Mouse (Mus musculus) midbrain, embryonic 12.5 days (tissue): ENCODE results near the gene Tmem52. TPM values are rescaled to one million over a fixed set of nuclear protein-coding genes. Genes with fewer than 3 reads are reported as not detected.
"Not testable (repeated sequence)": the region's sequence is repeated elsewhere in the genome, so short reads cannot be mapped to it uniquely, and the experiment has no call there.

Source experiments
- ATAC-seq: fragments of 200-750 bp; cut with Nextera tagmentation; 2 replicates; pipeline ENCODE4 v1.8.0; 2017; ENCODE audit warnings: low read depth, moderate TSS enrichment, moderate library complexity; ENCODE audit not compliant: low FRiP score
- H3K27ac ChIP-seq: fragments of 300-500 bp; sonication (generic); replicated peaks from 2 replicates; pipeline ENCODE4 v1.5.1; 2016; ENCODE audit warnings: mild to moderate bottlenecking
- H3K27me3 ChIP-seq: fragments of 300-500 bp; sonication (generic); 2 replicates; pipeline ENCODE4 v1.6.1; 2016; ENCODE audit warnings: mild to moderate bottlenecking
- H3K36me3 ChIP-seq: fragments of 300-500 bp; sonication (generic); 2 replicates; pipeline ENCODE4 v1.6.1; 2016
- H3K4me1 ChIP-seq: fragments of 300-500 bp; sonication (generic); 2 replicates; pipeline ENCODE4 v1.6.1; 2016
- H3K4me2 ChIP-seq: fragments of 300-500 bp; sonication (generic); replicated peaks from 2 replicates; pipeline ENCODE4 v1.6.1; 2016; ENCODE audit warnings: mild to moderate bottlenecking, moderate library complexity
- H3K4me3 ChIP-seq: fragments of 300-500 bp; sonication (generic); 2 replicates; pipeline ENCODE4 v1.5.1; 2016; ENCODE audit warnings: mild to moderate bottlenecking
- H3K9ac ChIP-seq: fragments of 300-500 bp; sonication (generic); replicated peaks from 2 replicates; pipeline ENCODE4 v1.6.1; 2016; ENCODE audit warnings: mild to moderate bottlenecking, moderate library complexity
- H3K9me3 ChIP-seq: fragments of 300-500 bp; sonication (generic); 2 replicates; pipeline ENCODE4 v1.6.1; 2016; ENCODE audit warnings: mild to moderate bottlenecking
- WGBS: fragments of 180-500 bp; shearing (Covaris S2); methylation state at CpG from one replicate; pipeline ENCODE4 v1.1.7; 2016; 5-methylcytosine and 5-hydroxymethylcytosine counted together
- polyA plus RNA-seq: library from polyadenylated mRNA; unstranded; fragments of >200 nt; fragmentation: Nextera tagmentation; extraction: Ambion mirVana; gene quantifications from 2 replicates; pipeline ENCODE4 v1.2.1, GENCODE M21; 2016

Gene Tmem52
- polyA plus RNA-seq = 0.20 TPM in 1 of 2 replicates, not detected in the other

DNA sequence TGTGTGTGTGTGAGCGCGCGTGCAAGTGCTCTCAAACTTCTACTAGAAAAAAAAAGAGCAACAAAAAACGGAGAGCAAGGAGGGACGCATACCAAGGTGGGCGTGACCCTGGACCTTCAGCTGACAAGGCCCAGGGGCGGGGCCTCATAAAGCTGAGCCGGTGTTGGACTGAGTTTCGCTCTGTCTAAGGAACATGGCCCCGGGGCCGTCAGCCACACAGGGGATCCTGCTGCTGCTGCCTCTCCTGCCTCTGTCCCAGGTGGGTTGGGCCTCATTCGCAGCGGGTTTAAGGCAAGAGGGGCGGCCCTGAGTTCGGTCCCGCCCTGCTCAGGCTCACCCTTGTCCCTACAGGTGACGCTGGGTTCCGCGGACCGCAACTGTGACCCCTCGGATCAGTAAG, at the start of gene Tmem52:
TSS of gene Tmem52 (plus strand) at position 163 of the 400 bp plus-strand sequence.
- Histone ChIP-seq H3K27me3 (peaks cover 20% of the 10 kb centered on the region), H3K9ac (0 out of 2 replicates have a peak within 1 kb of the TSS, but pooled peaks have one; percentile 39), H3K4me2 (peak within 1 kb of the TSS; percentile 29), H3K4me3 (peak within 1 kb of the TSS; percentile 13; the same call in 1 of the 2 replicates), H3K4me1 (peaks cover 10% of the 10 kb centered on the region; the same call in 1 of the 2 replicates), H3K36me3 (no peaks in the 10 kb centered on the region), H3K27ac (no peak within 1 kb of the TSS), H3K9me3 (no peaks in the 10 kb centered on the region)
- WGBS = 17% methylated on average over 21 of the region's 21 CpGs
- no peak for ATAC-seq

DNA sequence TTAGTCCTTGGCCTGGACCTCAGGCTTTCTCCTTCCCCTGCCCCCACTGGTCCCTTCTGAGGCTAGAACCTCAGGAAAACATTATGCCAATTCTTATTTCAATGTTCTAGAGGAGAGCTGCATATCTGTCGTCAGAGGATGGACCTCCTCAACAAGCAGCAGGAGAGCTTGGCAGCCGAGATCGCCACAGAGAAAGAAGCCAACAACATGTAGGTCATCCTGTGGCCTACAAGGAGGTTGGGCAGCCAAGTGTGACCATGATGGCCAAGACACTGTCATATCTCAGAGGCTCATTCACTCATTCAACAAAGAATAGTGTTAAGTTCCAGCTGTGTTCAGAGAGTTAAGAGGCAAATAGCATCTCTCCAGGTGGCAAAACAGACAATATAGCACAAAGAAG, 48.8 kb upstream of the Tmem52 start:
- Histone ChIP-seq H3K4me2 (no peak overlapping the region), H3K9me3 (no peaks in the 10 kb centered on the region), H3K27me3 (no peaks in the 10 kb centered on the region), H3K4me1 (no peaks in the 10 kb centered on the region), H3K27ac (no peak overlapping the region), H3K4me3 (no peak overlapping the region), H3K36me3 (peaks cover 9% of the 10 kb centered on the region; the same call in 1 of the 2 replicates), H3K9ac (no peak overlapping the region)
- 92% methylated on average over 3 of the region's 3 CpGs for WGBS
- ATAC-seq = no peak

DNA sequence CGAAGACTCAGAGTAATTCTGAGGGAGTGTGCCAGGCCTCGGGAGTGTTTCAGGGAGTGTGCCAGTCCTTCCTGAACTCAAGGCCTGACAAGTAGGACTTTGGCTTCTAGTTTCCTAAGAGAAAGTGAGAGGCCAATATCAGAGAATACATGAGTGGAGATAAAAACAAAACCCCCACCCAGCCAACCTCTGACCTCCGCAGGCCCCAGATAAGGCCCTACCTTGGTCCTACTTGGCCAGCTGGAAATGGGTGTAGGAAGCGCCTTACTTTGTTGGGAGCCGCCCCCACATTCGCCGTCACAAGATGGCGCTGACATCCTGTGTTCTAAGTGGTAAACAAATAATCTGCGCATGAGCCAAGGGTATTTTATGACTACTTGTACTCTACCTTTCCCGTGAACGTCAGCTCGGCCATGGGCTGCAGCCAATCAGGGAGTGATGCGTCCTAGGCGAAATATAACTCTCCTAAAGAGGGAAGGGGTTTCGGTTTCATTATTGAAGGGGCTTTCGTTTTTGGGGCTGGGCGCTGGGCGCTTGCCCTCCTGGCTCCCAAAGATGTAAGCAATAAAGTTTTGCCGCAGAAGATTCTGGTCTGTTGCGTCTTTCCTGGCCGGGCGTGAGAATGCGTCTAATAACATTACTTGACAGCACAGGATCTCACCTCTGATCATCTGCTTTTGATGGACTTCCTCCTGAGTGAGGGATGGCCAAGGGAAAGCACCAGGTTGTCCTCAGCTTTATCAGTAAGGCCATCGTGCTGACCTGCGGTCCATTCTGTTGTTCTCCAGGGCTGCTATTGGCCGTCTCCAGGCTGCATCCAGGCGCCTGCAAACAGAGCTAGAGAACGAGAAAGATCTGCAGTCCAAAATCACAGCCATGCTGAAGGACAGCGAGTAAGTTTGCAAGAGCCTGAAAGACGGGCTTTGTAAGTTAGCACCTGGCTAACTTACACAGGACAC, 47.2 kb upstream of the Tmem52 start:
- not testable (repeated sequence) for H3K27ac ChIP-seq, H3K4me2 ChIP-seq, H3K27me3 ChIP-seq, H3K4me1 ChIP-seq, H3K9me3 ChIP-seq, ATAC-seq, H3K36me3 ChIP-seq, H3K4me3 ChIP-seq, H3K9ac ChIP-seq
- WGBS = 88% methylated on average over 21 of the region's 30 CpGs

DNA sequence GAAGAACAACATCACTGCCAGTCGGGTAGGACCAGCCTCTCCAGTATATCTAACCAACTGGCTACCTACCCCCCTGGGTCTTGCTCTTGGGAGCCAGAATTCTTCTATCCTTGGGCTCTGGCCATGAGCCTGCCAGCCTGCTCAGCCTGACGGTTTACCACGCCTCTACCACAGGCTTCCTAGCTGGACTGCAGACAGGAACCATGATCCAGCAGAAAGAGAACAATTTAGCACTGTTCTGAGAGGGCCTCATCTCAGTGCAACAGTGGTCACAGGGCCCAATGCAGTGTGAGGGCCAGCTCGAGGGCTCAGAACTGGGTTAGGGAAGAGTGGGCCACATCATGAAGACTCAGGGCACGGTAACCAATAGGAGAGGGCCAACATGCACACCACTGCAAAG, 44.9 kb upstream of the Tmem52 start:
- Histone ChIP-seq H3K27me3 (no peaks in the 10 kb centered on the region), H3K4me1 (no peaks in the 10 kb centered on the region), H3K4me3 (no peak overlapping the region), H3K9ac (no peak overlapping the region), H3K36me3 (peaks cover 9% of the 10 kb centered on the region; the same call in 1 of the 2 replicates), H3K4me2 (no peak overlapping the region), H3K9me3 (no peaks in the 10 kb centered on the region), H3K27ac (no peak overlapping the region)
- no peak for ATAC-seq
- WGBS = 93% methylated on average over 5 of the region's 5 CpGs

DNA sequence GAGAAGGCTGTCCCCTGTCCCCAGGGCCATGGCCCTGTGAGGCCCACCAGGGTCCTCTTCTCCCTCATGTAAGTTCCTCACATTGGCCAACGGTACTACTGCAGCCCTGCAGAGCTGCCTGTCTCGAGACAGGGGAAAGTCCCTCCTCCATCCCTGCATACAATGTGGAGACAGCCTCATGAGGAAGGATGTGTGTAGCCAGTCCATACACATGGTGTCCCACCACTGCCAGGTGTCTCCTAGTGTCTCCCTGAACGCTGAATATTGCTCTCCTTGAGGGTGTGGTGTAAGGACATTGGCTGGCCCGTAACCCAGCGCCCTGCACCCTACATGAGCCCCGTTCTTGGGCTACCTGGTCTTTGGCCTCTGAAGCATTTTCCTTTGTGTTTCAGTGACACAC, 42.6 kb upstream of the Tmem52 start:
- Histone ChIP-seq H3K9me3 (no peaks in the 10 kb centered on the region), H3K27me3 (no peaks in the 10 kb centered on the region), H3K4me2 (no peak overlapping the region), H3K4me3 (no peak overlapping the region), H3K36me3 (no peaks in the 10 kb centered on the region), H3K9ac (no peak overlapping the region), H3K4me1 (no peaks in the 10 kb centered on the region), H3K27ac (no peak overlapping the region)
- 83% methylated on average over 6 of the region's 6 CpGs for WGBS
- ATAC-seq = no peak

DNA sequence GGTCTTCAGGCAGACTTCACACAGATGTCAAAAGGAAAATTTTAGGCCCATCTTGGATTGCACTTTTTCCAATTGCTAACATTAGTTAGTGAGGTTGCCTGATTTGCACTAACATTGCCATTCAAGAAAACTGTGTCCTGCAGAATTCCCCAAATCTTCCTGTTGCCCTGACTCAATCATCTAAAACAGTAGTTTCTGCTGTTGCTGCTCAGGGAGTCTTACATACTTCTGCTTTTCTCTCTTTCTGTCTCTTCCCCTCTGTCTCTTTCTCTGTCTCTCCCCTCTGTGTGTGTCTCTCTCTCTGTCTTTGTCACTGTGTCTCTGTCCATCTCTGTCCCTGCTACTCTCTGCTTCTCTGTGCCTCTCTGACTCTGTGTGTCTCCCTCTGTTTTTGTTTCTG, 40.5 kb upstream of the Tmem52 start:
- Histone ChIP-seq H3K27me3 (no peaks in the 10 kb centered on the region), H3K4me3 (no peak overlapping the region), H3K9ac (no peak overlapping the region), H3K4me1 (no peaks in the 10 kb centered on the region), H3K27ac (no peak overlapping the region), H3K36me3 (no peaks in the 10 kb centered on the region), H3K9me3 (no peaks in the 10 kb centered on the region), H3K4me2 (no peak overlapping the region)
- no peak for ATAC-seq

DNA sequence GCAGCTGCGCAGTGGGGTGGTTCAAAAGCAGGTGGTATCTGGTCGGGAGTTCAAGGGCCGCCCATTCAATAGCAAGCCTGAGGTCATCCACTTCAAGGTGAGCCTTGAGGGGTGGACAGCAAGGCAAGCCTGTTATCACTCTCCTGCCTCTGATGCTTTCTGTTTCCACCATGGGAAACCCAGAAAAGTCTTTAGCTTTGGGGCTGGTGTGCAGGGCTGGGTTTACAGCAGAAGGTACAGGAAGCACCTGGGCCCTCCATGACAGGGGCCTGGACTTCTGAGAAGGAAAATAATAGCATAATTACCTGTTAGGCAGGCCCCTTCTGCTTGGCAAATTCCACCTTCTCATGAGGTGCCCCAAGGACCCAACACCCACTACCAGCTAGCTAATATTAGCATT, 39.7 kb upstream of the Tmem52 start:
- Histone ChIP-seq H3K4me2 (no peak overlapping the region), H3K27ac (no peak overlapping the region), H3K4me3 (no peak overlapping the region), H3K27me3 (no peaks in the 10 kb centered on the region), H3K36me3 (no peaks in the 10 kb centered on the region), H3K9ac (no peak overlapping the region), H3K9me3 (no peaks in the 10 kb centered on the region), H3K4me1 (no peaks in the 10 kb centered on the region)
- WGBS = 93% methylated on average over 3 of the region's 3 CpGs
- no peak for ATAC-seq

DNA sequence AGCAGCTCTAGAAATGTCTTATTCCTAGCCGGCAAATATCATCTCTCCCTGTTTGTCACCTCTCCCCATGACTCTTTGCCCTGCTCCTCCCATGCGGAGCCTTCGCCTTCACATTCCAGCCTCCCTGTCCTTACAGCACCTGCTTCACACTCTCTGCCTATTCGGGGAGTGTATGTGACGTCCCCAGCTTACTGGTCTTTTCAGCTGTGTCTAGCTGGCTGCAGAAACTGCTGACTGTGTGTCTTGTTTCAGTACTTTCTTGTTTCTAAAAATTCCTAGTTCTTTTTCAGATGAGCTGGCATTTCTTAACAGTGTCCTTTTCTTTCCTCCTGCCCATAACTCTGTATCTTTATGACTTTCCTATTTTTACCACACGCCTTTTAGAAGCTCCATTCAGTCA, 36.6 kb upstream of the Tmem52 start:
- Histone ChIP-seq H3K9ac (no peak overlapping the region), H3K4me2 (no peak overlapping the region), H3K4me1 (no peaks in the 10 kb centered on the region), H3K4me3 (no peak overlapping the region), H3K27ac (no peak overlapping the region), H3K36me3 (no peaks in the 10 kb centered on the region), H3K9me3 (no peaks in the 10 kb centered on the region), H3K27me3 (no peaks in the 10 kb centered on the region)
- 88% methylated on average over 6 of the region's 6 CpGs for WGBS
- ATAC-seq = no peak

DNA sequence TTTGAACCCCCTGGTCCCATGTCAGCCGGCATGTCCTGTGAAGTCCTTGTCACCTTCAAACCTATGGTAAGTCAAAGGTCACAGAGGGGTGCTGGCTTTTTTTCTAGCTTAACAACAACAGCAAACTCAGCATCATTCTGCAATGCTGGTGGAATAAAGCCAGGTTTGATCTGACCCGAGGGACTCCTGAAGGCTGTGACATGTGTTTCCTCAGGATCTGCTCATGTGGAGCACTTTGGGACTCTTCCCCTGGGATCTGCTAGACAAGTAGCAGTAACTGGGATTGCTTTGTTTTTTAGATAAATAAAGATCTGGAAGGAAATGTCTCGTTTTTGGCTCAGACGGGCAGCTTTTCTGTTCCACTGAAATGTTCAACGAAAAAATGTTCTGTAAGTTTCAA, 34.9 kb upstream of the Tmem52 start:
- H3K4me3 ChIP-seq = no peak overlapping the region
- no peak overlapping the region for H3K27ac ChIP-seq
- no peak for ATAC-seq
- H3K9me3 ChIP-seq = no peaks in the 10 kb centered on the region
- H3K27me3 ChIP-seq = no peaks in the 10 kb centered on the region
- H3K9ac ChIP-seq = no peak overlapping the region
- no peaks in the 10 kb centered on the region for H3K4me1 ChIP-seq
- no peak overlapping the region for H3K4me2 ChIP-seq
- WGBS = 89% methylated on average over 5 of the region's 5 CpGs
- H3K36me3 ChIP-seq = no peaks in the 10 kb centered on the region

DNA sequence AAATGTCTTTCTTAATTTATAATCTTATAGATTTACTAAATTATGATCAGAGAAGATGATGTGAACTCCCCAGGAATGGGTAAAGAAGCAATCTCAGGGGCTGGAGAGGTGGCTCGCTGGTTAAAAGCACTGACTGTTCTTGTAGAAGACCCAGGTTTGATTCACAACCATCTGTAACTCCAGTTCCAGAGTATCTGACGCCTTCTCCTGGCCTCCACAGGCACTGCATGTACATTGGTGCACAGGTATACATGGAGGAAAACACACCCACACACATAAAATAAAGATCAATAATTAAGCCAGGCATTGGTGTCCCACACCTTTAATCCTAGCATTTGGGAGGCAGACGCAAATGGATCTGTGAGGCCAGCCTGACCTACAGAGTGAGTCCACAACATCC, 26.1 kb upstream of the Tmem52 start:
- ATAC-seq = no peak
- no peak overlapping the region for H3K9ac ChIP-seq
- 81% methylated on average over 3 of the region's 3 CpGs for WGBS
- H3K27me3 ChIP-seq = no peaks in the 10 kb centered on the region
- no peaks in the 10 kb centered on the region for H3K4me1 ChIP-seq
- no peaks in the 10 kb centered on the region for H3K9me3 ChIP-seq
- no peak overlapping the region for H3K4me3 ChIP-seq
- H3K27ac ChIP-seq = no peak overlapping the region
- H3K4me2 ChIP-seq = no peak overlapping the region
- no peaks in the 10 kb centered on the region for H3K36me3 ChIP-seq

DNA sequence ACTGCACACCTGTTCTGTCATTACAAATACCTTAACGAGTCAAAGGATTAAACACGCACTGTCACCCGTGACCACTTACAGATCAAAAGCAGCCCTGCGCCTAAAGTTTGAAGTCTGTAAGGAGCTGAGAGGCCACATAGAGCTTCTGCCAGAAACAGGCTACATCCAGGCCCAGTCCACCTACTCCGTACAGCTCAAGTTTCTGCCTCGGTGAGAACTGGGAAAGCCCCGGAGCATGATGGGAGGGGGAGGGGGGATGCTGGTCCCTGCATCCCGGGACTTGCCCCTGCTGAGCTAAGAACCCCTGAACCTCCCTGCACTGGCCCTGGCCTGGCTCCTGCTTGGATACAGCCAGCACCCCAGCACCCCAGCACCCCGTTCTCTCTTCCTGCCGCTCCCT, 17.3 kb upstream of the Tmem52 start:
- Histone ChIP-seq H3K4me1 (peaks cover 5% of the 10 kb centered on the region; the same call in 1 of the 2 replicates), H3K4me2 (peak overlapping the region; percentile 15; the same call in 1 of the 2 replicates), H3K27ac (no peak overlapping the region), H3K9me3 (no peaks in the 10 kb centered on the region), H3K27me3 (no peaks in the 10 kb centered on the region), H3K4me3 (no peak overlapping the region), H3K9ac (no peak overlapping the region), H3K36me3 (no peaks in the 10 kb centered on the region)
- WGBS = 38% methylated on average over 10 of the region's 10 CpGs
- no peak for ATAC-seq

DNA sequence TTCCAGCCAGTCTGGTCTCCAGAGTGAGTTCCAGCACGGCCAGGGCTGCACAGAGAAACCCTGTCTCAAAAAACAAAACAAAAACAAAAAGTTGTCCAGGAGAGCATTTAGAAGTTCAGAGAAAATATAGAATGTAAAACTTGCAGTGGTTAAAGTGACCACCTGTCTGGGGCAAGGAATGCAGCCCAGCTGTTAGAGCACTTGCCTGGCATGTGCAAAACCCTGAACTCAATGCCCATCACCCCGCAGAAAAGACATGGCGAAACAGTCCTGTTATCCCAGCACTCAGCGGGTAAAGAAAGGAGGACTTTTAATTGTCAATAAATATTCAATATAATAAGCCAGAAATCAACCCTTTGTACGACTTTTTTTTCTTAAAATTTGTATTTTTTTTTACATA, 10.3 kb upstream of the Tmem52 start:
- H3K27me3 ChIP-seq = no peaks in the 10 kb centered on the region
- 88% methylated on average over 5 of the region's 5 CpGs for WGBS

More for the DNA sequence above, 10.3 kb upstream of the Tmem52 start:
- Histone ChIP-seq H3K36me3 (no peaks in the 10 kb centered on the region), H3K9ac (no peak overlapping the region), H3K4me2 (no peak overlapping the region), H3K4me3 (no peak overlapping the region), H3K27ac (no peak overlapping the region), H3K9me3 (no peaks in the 10 kb centered on the region), H3K4me1 (no peaks in the 10 kb centered on the region)
- no peak for ATAC-seq
